Mouse (Mus musculus) heart, postnatal 0 days (tissue): ENCODE results near the gene Rcan1. TPM values are rescaled to one million over a fixed set of nuclear protein-coding genes. Genes with fewer than 3 reads are reported as not detected.

ENCODE experiments used
- ATAC-seq: fragments of 200-750 bp; cut with Nextera tagmentation; 2 replicates; pipeline ENCODE4 v1.8.0; 2017; ENCODE audit warnings: low read depth, moderate number of reproducible peaks, moderate library complexity; ENCODE audit not compliant: insufficient read depth
- DNase-seq: peaks from one replicate; pipeline ENCODE4 v3.0.0-alpha.2; 2016; ENCODE audit warnings: low spot score
- H3K27ac ChIP-seq: fragments of 300-500 bp; sonication (generic); 2 replicates; pipeline ENCODE4 v1.5.1; 2014; ENCODE audit warnings: low read depth, mild to moderate bottlenecking
- H3K27me3 ChIP-seq: fragments of 300-500 bp; sonication (generic); 2 replicates; pipeline ENCODE4 v1.6.1; 2014; ENCODE audit warnings: low read length, mixed read lengths; ENCODE audit not compliant: control insufficient read depth, insufficient read depth
- H3K36me3 ChIP-seq: fragments of 300-500 bp; sonication (generic); replicated peaks from 2 replicates; pipeline ENCODE4 v1.6.1; 2014; ENCODE audit warnings: low read length, mixed read lengths; ENCODE audit not compliant: control insufficient read depth, insufficient read depth
- H3K4me1 ChIP-seq: fragments of 300-500 bp; sonication (generic); 2 replicates; pipeline ENCODE4 v1.6.1; 2014; ENCODE audit warnings: antibody characterized with exemption; ENCODE audit not compliant: control insufficient read depth, insufficient read depth
- H3K4me2 ChIP-seq: fragments of 300-500 bp; sonication (generic); 2 replicates; pipeline ENCODE4 v1.6.1; 2014; ENCODE audit warnings: low read depth, mild to moderate bottlenecking, low read length, moderate library complexity
- H3K4me3 ChIP-seq: fragments of 300-500 bp; sonication (generic); 2 replicates; pipeline ENCODE4 v1.5.1; 2014; ENCODE audit warnings: low read depth, low read length
- H3K9ac ChIP-seq: fragments of 300-500 bp; sonication (generic); replicated peaks from 2 replicates; pipeline ENCODE4 v1.6.1; 2014; ENCODE audit warnings: low read depth, low read length, mixed read lengths
- H3K9me3 ChIP-seq: fragments of 300-500 bp; sonication (generic); replicated peaks from 2 replicates; pipeline ENCODE4 v1.6.1; 2016; ENCODE audit warnings: low read length; ENCODE audit not compliant: control insufficient read depth
- CTCF ChIP-seq: IDR thresholded peaks from 2 replicates; pipeline ENCODE4 v1.5.1; 2016; ENCODE audit warnings: antibody characterized with exemption, control low read depth, low read depth
- EP300 ChIP-seq: IDR thresholded peaks from 2 replicates; pipeline ENCODE4 v1.6.1; 2016; ENCODE audit warnings: antibody characterized with exemption, low read depth
- WGBS: fragments of 180-500 bp; shearing (Covaris S2); extraction: QIAGEN DNeasy Blood & Tissue Kit; methylation state at CpG from one replicate; pipeline ENCODE4 v1.1.7; 2014; 5-methylcytosine and 5-hydroxymethylcytosine counted together
- polyA plus RNA-seq: library from polyadenylated mRNA; unstranded; fragments of >200 nt; fragmentation: Nextera tagmentation; extraction: Ambion mirVana; gene quantifications from 2 replicates; pipeline ENCODE4 v1.2.1, GENCODE M21; 2015
- total RNA-seq: library from RNA; depleted of rRNA; stranded (reverse); fragments of >200 nt; gene quantifications from 2 replicates; pipeline ENCODE4 v1.2.3, GENCODE M21; 2014; ENCODE audit warnings: low replicate concordance

Gene Rcan1
- total and polyA plus RNA-seq, 2 experiments from 2014 or later = 64.6 to 83.7 TPM

DNA sequence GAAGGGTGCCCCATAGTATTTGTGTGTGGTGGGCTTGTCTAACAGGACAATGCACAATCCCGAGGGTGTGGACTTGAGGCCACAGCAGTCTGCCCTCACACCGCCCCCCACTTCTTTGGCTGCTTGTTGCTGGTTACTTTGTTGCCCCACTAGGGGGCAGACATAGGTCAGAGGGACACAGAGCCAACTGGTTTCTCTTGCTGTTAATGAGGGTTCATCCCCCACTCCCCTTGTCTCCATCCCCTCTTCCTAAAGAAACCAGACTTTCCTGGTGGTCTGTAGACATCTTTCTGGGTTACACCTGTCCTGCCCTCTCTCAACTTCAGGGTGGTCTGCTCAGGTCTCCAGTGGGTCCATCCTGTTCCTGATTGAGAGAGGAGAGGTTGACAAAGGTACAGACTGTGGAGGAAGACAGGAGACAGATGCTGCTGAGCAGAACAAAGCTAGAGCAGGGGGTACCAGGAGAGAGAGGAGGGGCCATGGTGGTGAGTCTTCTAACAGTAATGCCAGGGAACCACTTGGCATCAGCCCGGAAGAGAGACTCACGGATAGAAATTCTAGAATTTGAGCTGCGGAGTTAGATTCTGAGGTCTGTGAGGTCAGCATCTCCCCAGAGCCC, 41.2 kb upstream of the Rcan1 start:
- Histone ChIP-seq H3K4me1 (no peaks in the 10 kb centered on the region; the same call in 1 of the 2 replicates), H3K4me3 (no peak overlapping the region), H3K27me3 (peaks cover 4% of the 10 kb centered on the region; the same call in 1 of the 2 replicates), H3K9me3 (no peaks in the 10 kb centered on the region), H3K27ac (no peak overlapping the region), H3K4me2 (no peak overlapping the region), H3K36me3 (no peaks in the 10 kb centered on the region), H3K9ac (no peak overlapping the region)
- WGBS = 51% methylated on average over 5 of the region's 5 CpGs
- TF ChIP-seq EP300 (no peak), CTCF (peak; percentile 61)
- ATAC-seq (no peak), DNase-seq (no peak)

DNA sequence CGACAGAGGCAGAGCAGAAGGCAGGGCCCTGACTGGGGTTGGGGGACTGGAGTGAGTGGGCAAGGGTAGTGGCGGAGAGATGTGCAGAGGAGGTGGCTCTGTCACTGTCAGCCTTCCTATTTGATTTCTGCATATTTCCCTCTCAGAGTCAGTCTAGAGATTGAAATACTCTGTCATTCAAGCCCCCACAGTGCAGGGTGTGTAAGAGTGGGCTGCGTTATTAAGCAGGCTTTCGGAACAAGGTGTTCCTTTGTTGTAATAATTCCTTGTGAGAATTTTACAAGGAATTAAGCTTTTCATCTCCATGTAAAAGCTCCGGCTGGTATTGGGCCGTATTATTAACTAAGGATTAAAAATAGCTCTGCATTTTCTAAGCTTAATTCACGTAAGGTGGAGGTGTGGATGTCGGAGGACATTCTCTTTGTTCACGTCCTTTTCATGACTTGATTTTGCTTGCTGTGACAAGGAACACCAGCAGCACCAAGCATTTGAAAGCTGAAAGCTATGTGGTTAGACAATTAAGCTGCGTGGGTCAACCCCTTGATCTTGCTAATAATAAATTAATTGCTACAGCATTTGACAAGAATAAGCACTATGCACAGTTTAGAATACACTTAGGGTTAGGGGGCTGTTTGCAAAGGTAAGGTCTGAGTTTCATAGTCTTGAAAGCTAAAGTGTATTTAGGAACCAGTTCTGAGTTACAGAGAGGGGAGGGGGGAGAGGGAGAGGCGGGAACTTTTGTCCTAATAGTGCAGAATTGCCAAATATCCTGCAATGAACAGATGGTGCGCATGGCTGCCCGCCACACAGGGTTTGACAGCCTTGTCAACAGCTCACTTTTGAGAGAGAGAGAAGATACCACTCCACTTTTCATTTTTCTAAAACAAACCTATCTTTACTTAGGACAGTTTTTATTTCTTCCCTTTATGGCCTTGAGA, 40.4 kb upstream of the Rcan1 start:
- DNase-seq = no peak
- ATAC-seq = no peak

GRCm38 (mm10) chr16:92507573-92507972, 36.9 kb upstream of the Rcan1 start:
- ATAC-seq = no peak
- Histone ChIP-seq H3K4me1 (no peaks in the 10 kb centered on the region), H3K27ac (no peak overlapping the region), H3K4me3 (no peak overlapping the region), H3K36me3 (no peaks in the 10 kb centered on the region), H3K4me2 (no peak overlapping the region), H3K27me3 (0 out of 2 replicates have a peak, but pooled peaks cover 3% of the 10 kb centered on the region), H3K9me3 (no peaks in the 10 kb centered on the region), H3K9ac (no peak overlapping the region)
- DNase-seq = no peak
- 75% methylated on average over 4 of the region's 4 CpGs for WGBS
- TF ChIP-seq CTCF (no peak), EP300 (no peak)

More for the DNA sequence above, 40.4 kb upstream of the Rcan1 start:
- 66% methylated on average over 13 of the region's 13 CpGs for WGBS
- Histone ChIP-seq H3K4me1 (no peaks in the 10 kb centered on the region; the same call in 1 of the 2 replicates), H3K9ac (no peak overlapping the region), H3K36me3 (no peaks in the 10 kb centered on the region), H3K27me3 (peaks cover 7% of the 10 kb centered on the region; the same call in 1 of the 2 replicates), H3K9me3 (no peaks in the 10 kb centered on the region), H3K27ac (no peak overlapping the region), H3K4me2 (no peak overlapping the region), H3K4me3 (no peak overlapping the region)
- no peak for TF ChIP-seq EP300
- TF ChIP-seq CTCF = no peak

GRCm38 (mm10) chr16:92503105-92503504, 32.4 kb upstream of the Rcan1 start:
- peaks cover 33% of the 10 kb centered on the region for H3K27me3 ChIP-seq
- ATAC-seq (no peak), DNase-seq (no peak)
- H3K4me1 ChIP-seq = no peaks in the 10 kb centered on the region
- no peak overlapping the region for H3K4me3 ChIP-seq
- H3K36me3 ChIP-seq = no peaks in the 10 kb centered on the region
- no peak for TF ChIP-seq EP300
- no peak for TF ChIP-seq CTCF
- no peak overlapping the region for H3K27ac ChIP-seq
- no peak overlapping the region for H3K9ac ChIP-seq
- H3K4me2 ChIP-seq = no peak overlapping the region
- 55% methylated on average over 5 of the region's 5 CpGs for WGBS
- H3K9me3 ChIP-seq = no peaks in the 10 kb centered on the region

- TF ChIP-seq CTCF = no peak
- no peaks in the 10 kb centered on the region for H3K4me1 ChIP-seq
- 82% methylated on average over 8 of the region's 8 CpGs for WGBS
- no peaks in the 10 kb centered on the region for H3K36me3 ChIP-seq
- H3K4me2 ChIP-seq = no peak overlapping the region
- H3K9ac ChIP-seq = no peak overlapping the region
- no peaks in the 10 kb centered on the region for H3K9me3 ChIP-seq
- DNase-seq (no peak), ATAC-seq (no peak)
- H3K27ac ChIP-seq = no peak overlapping the region
- no peak overlapping the region for H3K4me3 ChIP-seq
- peaks cover 43% of the 10 kb centered on the region for H3K27me3 ChIP-seq
Measured at GRCm38 (mm10) chr16:92500534-92500933, 29.9 kb upstream of the Rcan1 start.
